Mouse (Mus musculus): Measurements from ENCODE around the gene Fndc7.

DNA sequence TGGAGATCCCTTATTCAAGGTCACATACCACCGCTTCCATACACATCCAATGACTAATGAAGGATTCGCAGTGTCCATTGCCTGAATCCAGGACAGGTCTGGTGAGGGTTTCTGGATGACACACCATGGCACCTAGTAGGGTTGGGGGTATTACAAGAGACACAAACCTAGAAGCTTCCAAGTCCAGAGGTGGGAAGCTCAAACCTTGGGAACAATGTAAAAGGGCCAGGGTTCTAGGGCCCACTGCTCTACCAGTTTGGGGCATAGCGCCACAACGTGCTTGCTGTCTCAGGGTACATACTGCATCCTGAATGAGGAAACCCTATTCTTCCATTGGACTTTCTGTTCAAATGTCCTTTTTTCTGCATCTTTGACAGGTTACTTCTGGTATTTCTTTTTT, 8.8 kb upstream of the Fndc7 start:
- TF ChIP-seq EP300 (IDR thresholded peaks at IDR 0.05) (no peak), CTCF (IDR thresholded peaks at IDR 0.05) (no peak)

Measured in lung, postnatal 0 days (tissue).